Mouse (Mus musculus): ENCODE data around the gene Atoh8. TPM values are rescaled to one million over a fixed set of nuclear protein-coding genes. Genes with fewer than 3 reads are reported as not detected.
A peak's percentile ranks its signal among the peaks of the same experiment; 100 is the strongest.

Atoh8 gene
- total and polyA plus RNA-seq, 3 experiments, result 0.23 to 5.0 (median 1.6) TPM

DNA sequence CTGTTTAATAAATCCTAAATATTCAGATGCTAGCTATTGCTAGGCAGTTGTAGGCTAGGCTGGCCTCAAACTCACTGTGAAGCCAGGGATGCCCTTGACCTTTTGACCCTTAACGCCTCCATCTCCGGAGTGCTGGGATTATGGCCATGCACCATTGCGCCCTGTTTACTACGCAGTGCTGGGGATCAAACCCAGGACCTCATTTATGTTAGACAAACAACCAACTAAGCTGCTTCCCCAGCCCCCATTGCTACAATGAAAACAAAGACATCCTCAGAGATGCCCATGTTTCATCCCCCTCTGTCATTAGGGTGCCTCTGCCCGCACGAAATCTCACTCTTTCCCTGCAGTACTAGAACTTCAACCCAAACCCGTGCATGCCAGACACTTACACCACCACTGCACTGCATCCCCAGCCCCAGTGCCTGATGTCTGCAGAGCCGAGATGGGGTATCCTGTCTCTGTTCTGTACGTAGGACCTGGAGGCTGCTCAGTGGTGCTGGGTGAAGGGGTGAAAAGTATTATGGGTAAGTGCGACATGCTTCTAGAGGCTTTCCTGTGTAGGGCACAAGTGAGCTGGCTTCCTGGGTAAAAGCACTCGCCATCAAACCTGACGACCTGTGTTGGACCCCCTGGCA, 26.4 kb upstream of the Atoh8 start:
- no peak overlapping the region for H3K27ac ChIP-seq (ENCODE audit: insufficient read depth, low read depth)
- peaks cover 51% of the 10 kb centered on the region for H3K27me3 ChIP-seq (replicated peaks)
- no peaks in the 10 kb centered on the region for H3K36me3 ChIP-seq (replicated peaks in 1 of 2; ENCODE audit: control insufficient read depth in 1 of 2, insufficient read depth in 1 of 2, low read length in 1 of 2)
- H3K4me1 ChIP-seq (ENCODE audit: control insufficient read depth in 1 of 2, insufficient read depth in 2 of 2), result peaks cover 6 to 7% of the 10 kb centered on the region in 2 experiments
- DNase-seq (ENCODE audit: extremely low read depth), result no peak
- no peak overlapping the region for H3K4me2 ChIP-seq (ENCODE audit: insufficient read depth, low read depth, poor library complexity, severe bottlenecking)
- H3K9ac ChIP-seq (ENCODE audit: insufficient read depth, low read depth), result no peak overlapping the region
- no peak overlapping the region for H3K4me3 ChIP-seq (replicated peaks in 1 of 3; ENCODE audit: low read depth in 2 of 3, low read length in 2 of 3, poor library complexity in 1 of 3)
- in situ Hi-C loops (cut with MboI; ENCODE audit: low pct_ligation_motif_present, low pct_unique_long_range_greater_than_20kb, low sequenced_read_pairs) (no loop called here), dilution Hi-C loops (cut with MboI; ENCODE audit: extremely low pct_ligation_motif_present, extremely low pct_unique_long_range_greater_than_20kb, low sequenced_read_pairs) (no loop called here)
- H3K79me2 ChIP-seq (replicated peaks; ENCODE audit: control insufficient read depth, extremely low read depth, insufficient read depth, poor library complexity, severe bottlenecking), result no peaks in the 10 kb centered on the region
- H3K9me3 ChIP-seq (replicated peaks; ENCODE audit: low read length), result no peaks in the 10 kb centered on the region
- no peak for TF ChIP-seq POLR2AphosphoS2 (IDR thresholded peaks at IDR 0.05; ENCODE audit: low read depth, low read length)
- TF ChIP-seq RAD21 (IDR thresholded peaks at IDR 0.05; ENCODE audit: low read depth, low read length), result no peak
- TF ChIP-seq TBP (conservative IDR thresholded peaks at IDR 0.05; ENCODE audit: low read depth, low read length), result no peak
- TF ChIP-seq SIN3A (IDR thresholded peaks at IDR 0.05; ENCODE audit: low read length), result no peak
- TF ChIP-seq MEF2A (IDR thresholded peaks at IDR 0.05; ENCODE audit: borderline replicate concordance, low read depth, low read length), result no peak
- no peak for TF ChIP-seq TCF12 (IDR thresholded peaks at IDR 0.05; ENCODE audit: low read depth, low read length)
- no peak for TF ChIP-seq JUN (IDR thresholded peaks at IDR 0.05; ENCODE audit: insufficient read depth, low read depth, low read length)
- TF ChIP-seq ZKSCAN1 (IDR thresholded peaks at IDR 0.05; ENCODE audit: borderline replicate concordance, low read depth, low read length), result no peak
- TF ChIP-seq USF1 (IDR thresholded peaks at IDR 0.05; ENCODE audit: low read depth, low read length), result no peak
- TF ChIP-seq E2F4 (IDR thresholded peaks at IDR 0.05; ENCODE audit: insufficient replicate concordance, low read depth, low read length), result no peak
- TF ChIP-seq CHD2 (IDR thresholded peaks at IDR 0.05; ENCODE audit: low read length), result no peak
- no peak for TF ChIP-seq MYC (IDR thresholded peaks at IDR 0.05; ENCODE audit: low read depth, low read length)
- no peak for TF ChIP-seq IRF4 (IDR thresholded peaks at IDR 0.05; ENCODE audit: low read depth, low read length)
- no peak for TF ChIP-seq MAX (IDR thresholded peaks at IDR 0.05; ENCODE audit: low read length)
- no peak for TF ChIP-seq SMC3 (IDR thresholded peaks at IDR 0.05; ENCODE audit: low read depth, low read length)

DNA sequence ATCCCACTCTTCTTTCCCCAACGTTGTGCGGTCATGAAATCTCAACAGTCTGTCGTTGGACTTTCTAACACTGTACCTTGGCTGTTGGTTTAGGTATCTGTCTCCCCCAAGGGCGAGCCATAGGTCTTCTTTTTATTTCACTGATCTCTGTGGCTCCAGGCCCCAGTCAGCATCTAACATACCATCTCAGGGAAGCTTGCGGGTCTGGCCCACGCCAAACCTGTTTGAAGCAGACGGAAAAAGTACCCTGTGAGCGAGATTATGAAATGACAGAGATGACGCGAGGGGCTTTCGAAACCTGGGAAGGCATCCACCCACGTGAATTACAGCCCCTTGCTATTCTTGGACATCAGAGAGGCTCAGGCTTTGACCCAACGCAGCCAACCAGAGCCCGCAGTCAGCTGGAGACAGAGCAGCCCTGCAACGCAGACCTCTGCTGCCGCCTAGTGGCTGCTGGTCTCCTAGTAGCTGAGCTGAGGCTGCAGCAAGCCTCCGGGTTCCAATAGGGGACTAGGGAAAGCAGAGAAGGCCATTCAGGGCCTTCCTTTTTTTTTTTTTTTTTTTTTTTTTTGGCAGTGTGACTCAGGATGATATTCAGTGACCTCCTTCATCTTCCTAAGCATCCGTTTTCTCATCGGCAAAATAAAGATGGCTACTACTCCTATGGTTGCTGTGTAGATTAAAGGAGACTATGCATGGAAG, 25.8 kb upstream of the Atoh8 start:
- DNase-seq (ENCODE audit: extremely low read depth), result peak; percentile 79
- Histone ChIP-seq H3K9ac (ENCODE audit: insufficient read depth, low read depth) (no peak overlapping the region), H3K79me2 (replicated peaks; ENCODE audit: control insufficient read depth, extremely low read depth, insufficient read depth, poor library complexity, severe bottlenecking) (no peaks in the 10 kb centered on the region), H3K9me3 (replicated peaks; ENCODE audit: low read length) (no peaks in the 10 kb centered on the region), H3K4me3 (replicated peaks in 1 of 3; ENCODE audit: low read depth in 2 of 3, low read length in 2 of 3, poor library complexity in 1 of 3) (no peak overlapping the region), H3K27ac (ENCODE audit: insufficient read depth, low read depth) (no peak overlapping the region), H3K4me1 (ENCODE audit: control insufficient read depth in 1 of 2, insufficient read depth in 2 of 2) (peaks cover 6 to 7% of the 10 kb centered on the region in 2 experiments), H3K36me3 (replicated peaks in 1 of 2; ENCODE audit: control insufficient read depth in 1 of 2, insufficient read depth in 1 of 2, low read length in 1 of 2) (no peaks in the 10 kb centered on the region), H3K27me3 (replicated peaks) (peaks cover 47% of the 10 kb centered on the region), H3K4me2 (ENCODE audit: insufficient read depth, low read depth, poor library complexity, severe bottlenecking) (no peak overlapping the region)
- dilution Hi-C loops (cut with MboI; ENCODE audit: extremely low pct_ligation_motif_present, extremely low pct_unique_long_range_greater_than_20kb, low sequenced_read_pairs) (no loop called here), in situ Hi-C loops (cut with MboI; ENCODE audit: low pct_ligation_motif_present, low pct_unique_long_range_greater_than_20kb, low sequenced_read_pairs) (no loop called here)
- TF ChIP-seq JUN (IDR thresholded peaks at IDR 0.05; ENCODE audit: insufficient read depth, low read depth, low read length), result no peak
- peak; percentile 42 for TF ChIP-seq BHLHE40 (IDR thresholded peaks at IDR 0.05; ENCODE audit: low read depth, low read length)
- TF ChIP-seq MAFK (IDR thresholded peaks at IDR 0.05; ENCODE audit: insufficient replicate concordance, low read length), result no peak
- TF ChIP-seq ELF1 (IDR thresholded peaks at IDR 0.05; ENCODE audit: low read depth, low read length), result no peak
- no peak for TF ChIP-seq HCFC1 (IDR thresholded peaks at IDR 0.05; ENCODE audit: low read depth, low read length)
- TF ChIP-seq SMC3 (IDR thresholded peaks at IDR 0.05; ENCODE audit: low read depth, low read length), result peak; percentile 98
- TF ChIP-seq CHD1 (IDR thresholded peaks at IDR 0.05; ENCODE audit: low read depth, low read length), result no peak
- no peak for TF ChIP-seq GABPA (IDR thresholded peaks at IDR 0.05; ENCODE audit: insufficient replicate concordance, low read depth, low read length)
- TF ChIP-seq IRF4 (IDR thresholded peaks at IDR 0.05; ENCODE audit: low read depth, low read length), result peak; percentile 26; the same call in 1 of the 2 replicates
- peak; percentile 42; the same call in 1 of the 2 replicates for TF ChIP-seq ZNF384 (IDR thresholded peaks at IDR 0.05; ENCODE audit: low read depth, low read length)
- 0 out of 2 replicates have a peak, but pooled peaks have one; percentile 28 for TF ChIP-seq TCF12 (IDR thresholded peaks at IDR 0.05; ENCODE audit: low read depth, low read length)
- TF ChIP-seq SIN3A (IDR thresholded peaks at IDR 0.05; ENCODE audit: low read length), result no peak
- TF ChIP-seq MXI1 (IDR thresholded peaks at IDR 0.05; ENCODE audit: low read depth, low read length), result no peak
- TF ChIP-seq ZKSCAN1 (IDR thresholded peaks at IDR 0.05; ENCODE audit: borderline replicate concordance, low read depth, low read length), result no peak
- peak; percentile 94 for TF ChIP-seq ZC3H11A (IDR thresholded peaks at IDR 0.05; ENCODE audit: low read depth, low read length)
- TF ChIP-seq USF2 (conservative IDR thresholded peaks at IDR 0.05; ENCODE audit: low read depth, low read length), result no peak
- peak; percentile 66; the same call in 1 of the 2 replicates for TF ChIP-seq MEF2A (IDR thresholded peaks at IDR 0.05; ENCODE audit: borderline replicate concordance, low read depth, low read length)
- TF ChIP-seq POLR2A (IDR thresholded peaks at IDR 0.05; ENCODE audit: low read depth, low read length), result no peak
- TF ChIP-seq PAX5 (IDR thresholded peaks at IDR 0.05; ENCODE audit: low read length), result no peak
- TF ChIP-seq ZMIZ1 (IDR thresholded peaks at IDR 0.05; ENCODE audit: low read depth, low read length), result no peak
- peak; percentile 87 to 98 for TF ChIP-seq CTCF (conservative IDR thresholded peaks at IDR 0.05 in 1 of 2, IDR thresholded peaks at IDR 0.05 in 1 of 2; ENCODE audit: low read depth in 2 of 2, low read length in 2 of 2)
- peak; percentile 99 for TF ChIP-seq RAD21 (IDR thresholded peaks at IDR 0.05; ENCODE audit: low read depth, low read length)
- no peak for TF ChIP-seq POLR2AphosphoS2 (IDR thresholded peaks at IDR 0.05; ENCODE audit: low read depth, low read length)

Data from CH12.LX (cell line).